Mouse (Mus musculus) heart, adult 2 months (tissue): ENCODE measurements around the gene Coq9.
"Not testable (repeated sequence)": the region's sequence is repeated elsewhere in the genome, so short reads cannot be mapped to it uniquely, and the experiment has no call there.

Source experiments
- CTCF ChIP-seq: fragments of 200-600 bp; IDR thresholded peaks from 2 replicates; pipeline ENCODE4 v1.8.1; 2022; ENCODE audit warnings: antibody characterized with exemption, mild to moderate bottlenecking, moderate library complexity
- POLR2A ChIP-seq: fragments of 200-500 bp; IDR thresholded peaks from 2 replicates; pipeline ENCODE4 v1.6.1; 2011; ENCODE audit warnings: mild to moderate bottlenecking, low read depth, low read length, control low read depth; ENCODE audit not compliant: insufficient read depth

GRCm38 (mm10) chr8:94835751-94836150 lies 2.4 kb upstream of the Coq9 start:
- not testable (repeated sequence) for TF ChIP-seq POLR2A, CTCF
